Mouse (Mus musculus) liver, embryonic 14.5 days (tissue): ENCODE measurements around the gene Cyp4f14. TPM values are rescaled to one million over a fixed set of nuclear protein-coding genes. Genes with fewer than 3 reads are reported as not detected.

ENCODE experiments used
- ATAC-seq: fragments of 200-750 bp; cut with Nextera tagmentation; 2 replicates; pipeline ENCODE4 v1.8.0; 2017; ENCODE audit warnings: moderate number of reproducible peaks, mild to moderate bottlenecking, moderate library complexity; ENCODE audit not compliant: insufficient read depth
- DNase-seq, 3 experiments: peaks; one replicate each; pipeline ENCODE4 v3.0.0-alpha.2; 2012 to 2013; ENCODE audit warnings: low read depth in 3 of 3, low spot score in 3 of 3
- H3K27ac ChIP-seq: fragments of 300-500 bp; sonication (generic); 2 replicates; pipeline ENCODE4 v1.5.1; 2014; ENCODE audit warnings: moderate library complexity, mild to moderate bottlenecking, control low read depth, inconsistent platforms
- H3K27me3 ChIP-seq: fragments of 300-500 bp; sonication (generic); 2 replicates; pipeline ENCODE4 v1.6.1; 2014; ENCODE audit warnings: mild to moderate bottlenecking, low read length, moderate library complexity; ENCODE audit not compliant: control insufficient read depth, insufficient read depth
- H3K36me3 ChIP-seq: fragments of 300-500 bp; sonication (generic); replicated peaks from 2 replicates; pipeline ENCODE4 v1.6.1; 2014; ENCODE audit warnings: low read depth; ENCODE audit not compliant: control insufficient read depth, insufficient read depth
- H3K4me1 ChIP-seq, 2 experiments: fragments of 200-500 bp in 1 of 2; fragments of 300-500 bp in 1 of 2; sonication (generic) in 1 of 2; replicated peaks; 2 replicates each; pipeline ENCODE4 v1.6.1; 2012 to 2014; ENCODE audit warnings: antibody characterized with exemption in 1 of 2, inconsistent platforms in 1 of 2, low read length in 1 of 2; ENCODE audit not compliant: control insufficient read depth in 2 of 2, insufficient read depth in 2 of 2
- H3K4me2 ChIP-seq: fragments of 300-500 bp; sonication (generic); 2 replicates; pipeline ENCODE4 v1.6.1; 2014; ENCODE audit warnings: low read depth, mild to moderate bottlenecking, control low read depth, moderate library complexity
- H3K4me3 ChIP-seq, 2 experiments: fragments of 200-500 bp in 1 of 2; fragments of 300-500 bp in 1 of 2; sonication (generic) in 1 of 2; 2 replicates each; pipeline ENCODE4 v1.5.1; 2012 to 2014; ENCODE audit warnings: low read depth in 2 of 2, low read length in 2 of 2, mild to moderate bottlenecking in 2 of 2, control low read depth in 1 of 2, inconsistent platforms in 1 of 2, moderate library complexity in 1 of 2; ENCODE audit not compliant: insufficient read depth in 1 of 2
- H3K9ac ChIP-seq: fragments of 300-500 bp; sonication (generic); replicated peaks from 2 replicates; pipeline ENCODE4 v1.6.1; 2014; ENCODE audit warnings: mild to moderate bottlenecking, control low read depth, moderate library complexity
- H3K9me3 ChIP-seq: fragments of 300-500 bp; sonication (generic); 2 replicates; pipeline ENCODE4 v1.6.1; 2016; ENCODE audit warnings: low read length, mixed read lengths; ENCODE audit not compliant: control insufficient read depth
- CTCF ChIP-seq: IDR thresholded peaks from 2 replicates; pipeline ENCODE4 v1.5.1; 2016; ENCODE audit warnings: antibody characterized with exemption, low read depth, control low read depth
- EP300 ChIP-seq: IDR thresholded peaks from 2 replicates; pipeline ENCODE4 v1.6.1; 2016; ENCODE audit warnings: antibody characterized with exemption, low read depth
- WGBS: fragments of 180-500 bp; shearing (Covaris S2); extraction: QIAGEN DNeasy Blood & Tissue Kit; methylation state at CpG from one replicate; pipeline ENCODE4 v1.1.7; 2014; ENCODE audit not compliant: insufficient replicate concordance; 5-methylcytosine and 5-hydroxymethylcytosine counted together
- polyA plus RNA-seq, 2 experiments: library from polyadenylated mRNA; depleted of rRNA in 1 of 2; stranded (reverse) in 1 of 2; unstranded in 1 of 2; fragments of >200 nt; fragmentation: Nextera tagmentation in 1 of 2; extraction: Ambion mirVana in 1 of 2; gene quantifications; 2 replicates each; pipeline versions ENCODE4 v1.2.1 to v1.2.3; 2012 to 2014

Gene Cyp4f14
- polyA plus RNA-seq, 2 experiments = not detected

- ATAC-seq (no peak), DNase-seq (no peak)
- no peak overlapping the region for H3K9ac ChIP-seq
- no peaks in the 10 kb centered on the region for H3K27me3 ChIP-seq
- H3K4me3 ChIP-seq = no peak overlapping the region
- H3K4me2 ChIP-seq = no peak overlapping the region
- no peaks in the 10 kb centered on the region for H3K36me3 ChIP-seq
- H3K9me3 ChIP-seq = no peaks in the 10 kb centered on the region
- WGBS = 29% methylated on average over 1 of the region's 1 CpGs
- H3K27ac ChIP-seq = no peak overlapping the region
- TF ChIP-seq CTCF (no peak), EP300 (no peak)
- no peaks in the 10 kb centered on the region for H3K4me1 ChIP-seq
Observed at GRCm38 (mm10) chr17:32916075-32916474, 1.1 kb downstream of the Cyp4f14 start.

GRCm38 (mm10) chr17:32906172-32906571 is 11.0 kb downstream of the Cyp4f14 start:
- H3K27me3 ChIP-seq = no peaks in the 10 kb centered on the region; the same call in 1 of the 2 replicates
- H3K4me1 ChIP-seq = no peaks in the 10 kb centered on the region
- no peaks in the 10 kb centered on the region for H3K9me3 ChIP-seq
- H3K4me2 ChIP-seq = no peak overlapping the region
- no peaks in the 10 kb centered on the region for H3K36me3 ChIP-seq
- no peak for TF ChIP-seq CTCF
- TF ChIP-seq EP300 = no peak
- no peak overlapping the region for H3K9ac ChIP-seq
- H3K4me3 ChIP-seq = no peak overlapping the region
- 63% methylated on average over 10 of the region's 10 CpGs for WGBS
- H3K27ac ChIP-seq = no peak overlapping the region
- no peak for ATAC-seq
- no peak for DNase-seq

- H3K9me3 ChIP-seq = no peaks in the 10 kb centered on the region
- TF ChIP-seq CTCF (peak; percentile 83), EP300 (no peak)
- H3K4me2 ChIP-seq = no peak overlapping the region
- WGBS = 15% methylated on average over 19 of the region's 19 CpGs
- ATAC-seq (no peak), DNase-seq (peak; percentile 18 to 35 (median 22))
- no peak overlapping the region for H3K9ac ChIP-seq
- H3K4me3 ChIP-seq = no peak overlapping the region
- no peaks in the 10 kb centered on the region for H3K4me1 ChIP-seq
- H3K27ac ChIP-seq = no peak overlapping the region
- no peaks in the 10 kb centered on the region; the same call in 1 of the 2 replicates for H3K27me3 ChIP-seq
- H3K36me3 ChIP-seq = no peaks in the 10 kb centered on the region
Observed at GRCm38 (mm10) chr17:32905239-32905638, 11.9 kb downstream of the Cyp4f14 start.

- Histone ChIP-seq H3K4me3 (no peak overlapping the region), H3K9me3 (no peaks in the 10 kb centered on the region), H3K36me3 (no peaks in the 10 kb centered on the region), H3K4me1 (no peaks in the 10 kb centered on the region), H3K4me2 (no peak overlapping the region), H3K27ac (no peak overlapping the region), H3K9ac (no peak overlapping the region), H3K27me3 (no peaks in the 10 kb centered on the region; the same call in 1 of the 2 replicates)
- DNase-seq (no peak), ATAC-seq (no peak)
- TF ChIP-seq CTCF = peak; percentile 45
- TF ChIP-seq EP300 = no peak
- WGBS = 40% methylated on average over 2 of the region's 2 CpGs
Observed at GRCm38 (mm10) chr17:32904414-32904813, 12.7 kb downstream of the Cyp4f14 start.

- no peak overlapping the region for H3K27ac ChIP-seq
- DNase-seq (no peak), ATAC-seq (no peak)
- H3K4me1 ChIP-seq = no peaks in the 10 kb centered on the region
- no peak overlapping the region for H3K4me2 ChIP-seq
- 16% methylated on average over 1 of the region's 1 CpGs for WGBS
- H3K36me3 ChIP-seq = no peaks in the 10 kb centered on the region
- H3K27me3 ChIP-seq = no peaks in the 10 kb centered on the region
- no peak overlapping the region for H3K4me3 ChIP-seq
- no peak overlapping the region for H3K9ac ChIP-seq
- H3K9me3 ChIP-seq = no peaks in the 10 kb centered on the region
- TF ChIP-seq EP300 = no peak
- no peak for TF ChIP-seq CTCF
Observed at GRCm38 (mm10) chr17:32901751-32902525, 15.2 kb downstream of the Cyp4f14 start.
